Comparison of ENCODE assay signal across 20 mouse cellular contexts in genomic region chr15:11297960-11298359, GRCm38 (mm10).
DNase-seq lines count a peak whose midpoint lies in the region; ATAC-seq and TF ChIP-seq lines count a peak whose summit lies in the region.
"Had no signal": no experiment of that assay in that cellular context is flagged by ENCODE, and none has a peak within 500 bp of the region (broad histone marks: within the 10 kb centered on the region; RNA-seq: fewer than 3 reads in every experiment).

No protein-coding gene starts in this region.

- 0 out of 2 replicates have a peak, but pooled peaks have one; percentile 34 for ATAC-seq in hindbrain, embryonic 16.5 days
- ATAC-seq in hindbrain, postnatal 0 days, result no peak
- ATAC-seq in forebrain, postnatal 0 days, result peak; percentile 74
- ATAC-seq: intestine, embryonic 16.5 days had no signal

- no peak for TF ChIP-seq POLR2A in brain, embryonic 14.5 days (IDR thresholded peaks at IDR 0.05; ENCODE audit: borderline replicate concordance, extremely low read depth, insufficient read depth, insufficient read length, poor library complexity, severe bottlenecking)

- TF ChIP-seq CTCF in hindbrain, postnatal 0 days (IDR thresholded peaks at IDR 0.05; ENCODE audit: low read depth), result no peak
- no peak for TF ChIP-seq CTCF in brain, embryonic 14.5 days (IDR thresholded peaks at IDR 0.05; ENCODE audit: borderline replicate concordance, extremely low read depth, insufficient read depth, insufficient read length)
- TF ChIP-seq CTCF in forebrain, postnatal 0 days (IDR thresholded peaks at IDR 0.05; ENCODE audit: low read depth), result no peak

- no peaks in the 10 kb centered on the region for H3K27me3 ChIP-seq in hindbrain, embryonic 16.5 days (replicated peaks; ENCODE audit: control insufficient read depth, insufficient read depth, low read length)
- no peaks in the 10 kb centered on the region for H3K27me3 ChIP-seq in hindbrain, postnatal 0 days (ENCODE audit: insufficient read depth, low read length)
- H3K27me3 ChIP-seq in forebrain, postnatal 0 days (ENCODE audit: insufficient read depth, low read length), result no peaks in the 10 kb centered on the region
- H3K27me3 ChIP-seq: CH12.LX; embryonic facial prominence, embryonic 12.5 days; heart, embryonic 15.5 days; hindbrain, embryonic 13.5 days had no signal

- no peak overlapping the region for H3K27ac ChIP-seq in hindbrain, embryonic 16.5 days (ENCODE audit: low read depth, low read length)
- no peak overlapping the region for H3K27ac ChIP-seq in hindbrain, postnatal 0 days
- no peak overlapping the region for H3K27ac ChIP-seq in forebrain, postnatal 0 days (ENCODE audit: low read depth, low read length)
- H3K27ac ChIP-seq: embryonic facial prominence, embryonic 12.5 days; heart, embryonic 15.5 days; hindbrain, embryonic 13.5 days had no signal

- H3K4me3 ChIP-seq in hindbrain, embryonic 16.5 days (ENCODE audit: low read length), result no peak overlapping the region
- H3K4me3 ChIP-seq in hindbrain, postnatal 0 days (ENCODE audit: low read length), result no peak overlapping the region
- H3K4me3 ChIP-seq in forebrain, postnatal 0 days (ENCODE audit: low read depth, low read length), result no peak overlapping the region
- H3K4me3 ChIP-seq: embryonic facial prominence, embryonic 12.5 days; heart, embryonic 15.5 days; hindbrain, embryonic 13.5 days had no signal

- no peak for DNase-seq in hindbrain, postnatal 0 days (ENCODE audit: low spot score)
- peak; percentile 78 for DNase-seq in brain, embryonic 14.5 days (ENCODE audit: low read depth)
- DNase-seq in forebrain, postnatal 0 days, result no peak
- DNase-seq in right cerebral cortex, postnatal 25 days, result no peak
- DNase-seq in spleen, adult 12 weeks (ENCODE audit: low spot score), result no peak
- DNase-seq: adrenal gland, adult 2 months; adrenal gland, postnatal 25 days; cerebellum, adult 11-12 months; cerebellum, adult 9-10 months; cerebellum, postnatal 25 days; gastrocnemius, postnatal 10 days; heart, adult 18-20 months; heart, postnatal 14 days had no signal

- no peak overlapping the region for H3K4me2 ChIP-seq in hindbrain, embryonic 16.5 days (ENCODE audit: low read length)
- H3K4me2 ChIP-seq in hindbrain, postnatal 0 days (ENCODE audit: low read depth, low read length), result no peak overlapping the region
- no peak overlapping the region for H3K4me2 ChIP-seq in forebrain, postnatal 0 days (ENCODE audit: low read depth)
- H3K4me2 ChIP-seq: embryonic facial prominence, embryonic 12.5 days; heart, embryonic 11.5 days; heart, embryonic 15.5 days; hindbrain, embryonic 13.5 days had no signal

- no peaks in the 10 kb centered on the region for H3K9me3 ChIP-seq in hindbrain, embryonic 16.5 days (ENCODE audit: control insufficient read depth, low read length)
- no peaks in the 10 kb centered on the region for H3K9me3 ChIP-seq in hindbrain, postnatal 0 days (ENCODE audit: low read length)
- H3K9me3 ChIP-seq in forebrain, postnatal 0 days (ENCODE audit: low read length), result no peaks in the 10 kb centered on the region
- H3K9me3 ChIP-seq: embryonic facial prominence, embryonic 12.5 days; heart, embryonic 15.5 days; hindbrain, embryonic 13.5 days had no signal

- 79% methylated on average over 4 of the region's 4 CpGs for WGBS in hindbrain, embryonic 16.5 days
- 79% methylated on average over 4 of the region's 4 CpGs for WGBS in hindbrain, postnatal 0 days
- WGBS in forebrain, postnatal 0 days, result 28% methylated on average over 4 of the region's 4 CpGs

- H3K9ac ChIP-seq in hindbrain, embryonic 16.5 days (ENCODE audit: low read depth, low read length), result no peak overlapping the region
- no peak overlapping the region for H3K9ac ChIP-seq in hindbrain, postnatal 0 days (replicated peaks; ENCODE audit: low read length)
- H3K9ac ChIP-seq in forebrain, postnatal 0 days, result no peak overlapping the region
- H3K9ac ChIP-seq: embryonic facial prominence, embryonic 12.5 days; heart, embryonic 15.5 days; hindbrain, embryonic 13.5 days had no signal

- H3K36me3 ChIP-seq in hindbrain, embryonic 16.5 days (ENCODE audit: control insufficient read depth, insufficient read depth, low read length), result no peaks in the 10 kb centered on the region
- no peaks in the 10 kb centered on the region for H3K36me3 ChIP-seq in hindbrain, postnatal 0 days (ENCODE audit: insufficient read depth, low read length)
- no peaks in the 10 kb centered on the region for H3K36me3 ChIP-seq in forebrain, postnatal 0 days (ENCODE audit: insufficient read depth)
- H3K36me3 ChIP-seq: embryonic facial prominence, embryonic 12.5 days; heart, embryonic 15.5 days; hindbrain, embryonic 13.5 days had no signal

- H3K4me1 ChIP-seq in hindbrain, embryonic 16.5 days (ENCODE audit: control insufficient read depth, insufficient read depth, low read depth, low read length), result no peaks in the 10 kb centered on the region
- no peaks in the 10 kb centered on the region for H3K4me1 ChIP-seq in hindbrain, postnatal 0 days (ENCODE audit: insufficient read depth, low read length)
- H3K4me1 ChIP-seq in forebrain, postnatal 0 days (ENCODE audit: insufficient read depth), result no peaks in the 10 kb centered on the region
- H3K4me1 ChIP-seq: heart, embryonic 15.5 days had no signal
